Mouse (Mus musculus) cerebellum, adult 2 months (tissue): ENCODE data around the gene Mapk8ip1.

ENCODE experiments used
- CTCF ChIP-seq: fragments of 200-500 bp; IDR thresholded peaks from 2 replicates; pipeline ENCODE4 v1.5.1; 2011; ENCODE audit warnings: low read depth, mild to moderate bottlenecking, control low read depth, low read length, moderate library complexity, borderline replicate concordance; ENCODE audit not compliant: insufficient read depth
- POLR2A ChIP-seq: fragments of 200-500 bp; IDR thresholded peaks from 2 replicates; pipeline ENCODE4 v1.6.1; 2011; ENCODE audit warnings: low read length, control low read depth, borderline replicate concordance; ENCODE audit not compliant: insufficient read depth

DNA sequence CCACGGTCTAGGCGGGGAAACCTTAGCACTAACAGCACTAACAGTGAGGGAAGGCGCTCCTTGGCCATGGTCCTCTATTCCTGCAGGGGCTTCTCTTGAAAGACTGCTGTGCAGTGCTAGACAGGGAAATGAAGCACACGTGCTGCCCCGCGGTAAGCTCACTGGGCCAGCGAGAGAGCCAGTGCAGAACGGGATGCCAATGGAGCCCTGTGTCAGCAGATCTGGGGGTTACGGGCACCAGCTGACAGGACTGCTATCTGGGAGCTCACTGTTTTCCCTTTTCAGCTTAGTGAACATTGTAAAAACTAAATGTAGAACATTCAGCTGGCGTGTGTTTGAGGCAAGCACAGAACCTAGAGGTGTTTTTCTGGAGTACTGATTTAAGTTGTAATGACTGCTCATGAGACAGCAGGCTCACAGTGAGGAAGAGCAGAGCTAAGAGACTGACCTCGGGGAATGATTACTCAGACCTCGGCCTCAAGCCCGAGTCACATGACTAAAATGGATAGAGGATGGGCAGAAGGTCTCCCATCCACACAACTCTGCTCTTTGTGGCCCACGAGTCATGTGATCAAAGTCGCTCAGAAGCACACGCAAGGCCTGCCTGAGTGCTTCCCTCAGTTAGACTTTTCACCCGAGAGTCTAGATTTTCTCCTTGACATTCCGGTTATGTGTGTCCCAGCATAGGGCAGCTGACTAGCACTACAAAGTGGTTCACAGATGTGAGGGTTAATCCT is 7.4 kb upstream of the Mapk8ip1 start:
- no peak for TF ChIP-seq CTCF
- TF ChIP-seq POLR2A = no peak
